Mouse (Mus musculus) cortical plate, adult 2 months (tissue): ENCODE measurements around the gene Smurf1. TPM values are rescaled to one million over a fixed set of nuclear protein-coding genes. Genes with fewer than 3 reads are reported as not detected.

ENCODE experiments used
- H3K27ac ChIP-seq: fragments of 200-500 bp; 2 replicates; pipeline ENCODE4 v1.5.1; 2012; ENCODE audit warnings: low read length, control low read depth, inconsistent platforms; ENCODE audit not compliant: insufficient read depth
- H3K4me1 ChIP-seq: fragments of 200-500 bp; 2 replicates; pipeline ENCODE4 v1.6.1; 2011; ENCODE audit warnings: low read length; ENCODE audit not compliant: control insufficient read depth, insufficient read depth
- H3K4me3 ChIP-seq: fragments of 200-500 bp; 2 replicates; pipeline ENCODE4 v1.5.1; 2011; ENCODE audit warnings: mild to moderate bottlenecking, low read length, control low read depth; ENCODE audit not compliant: insufficient read depth
- CTCF ChIP-seq: fragments of 200-500 bp; IDR thresholded peaks from 2 replicates; pipeline ENCODE4 v1.5.1; 2011; ENCODE audit warnings: mild to moderate bottlenecking, control low read depth, low read length; ENCODE audit not compliant: insufficient read depth; ENCODE audit errors: extremely low read depth
- POLR2A ChIP-seq: fragments of 200-500 bp; IDR thresholded peaks from 2 replicates; pipeline ENCODE4 v1.6.1; 2011; ENCODE audit warnings: mild to moderate bottlenecking, low read length, control low read depth; ENCODE audit not compliant: insufficient read depth; ENCODE audit errors: extremely low read depth
- polyA plus RNA-seq: library from polyadenylated mRNA; depleted of rRNA; stranded (reverse); fragments of >200 nt; gene quantifications from 2 replicates; pipeline ENCODE4 v1.2.3, GENCODE M21; 2012

Gene Smurf1
- polyA plus RNA-seq, 1 experiment = 33.8 TPM

DNA sequence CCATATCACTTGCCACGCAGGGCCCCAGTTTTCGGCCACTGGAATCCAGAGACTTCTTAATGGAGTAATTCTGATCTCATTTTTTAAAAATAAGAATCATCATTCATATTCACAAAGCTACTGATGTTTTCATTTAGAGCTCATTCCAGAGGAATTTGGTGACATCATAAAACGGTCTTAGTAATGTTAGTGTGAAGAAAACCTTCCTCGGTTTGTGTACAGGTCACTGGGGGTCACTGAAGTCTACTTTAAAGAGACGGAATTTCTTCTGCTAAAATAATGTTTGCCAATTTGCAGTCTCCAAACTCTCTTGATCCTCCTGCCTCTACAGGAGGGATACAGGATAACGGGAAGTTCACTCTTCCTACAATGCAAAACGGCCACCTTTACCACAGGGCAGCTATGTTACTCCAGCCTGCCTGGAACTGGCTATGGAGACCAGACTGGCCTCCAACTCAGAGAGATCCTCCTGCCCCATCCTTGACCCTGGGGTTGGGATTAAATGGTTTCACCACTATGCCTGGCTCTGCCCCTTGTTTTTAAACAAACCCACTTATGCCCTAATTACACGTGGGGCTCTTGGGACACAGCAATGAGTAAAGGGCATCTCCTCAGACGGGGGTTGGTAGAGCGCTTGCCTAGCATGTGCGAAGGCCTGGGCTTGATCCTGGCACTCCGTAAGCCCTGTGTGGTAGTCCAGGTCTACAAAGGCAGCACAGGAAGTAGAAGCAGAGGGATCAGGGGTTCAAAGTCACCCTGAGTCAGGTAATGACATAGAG lies 61.1 kb downstream of the Smurf1 start:
- TF ChIP-seq POLR2A (no peak), CTCF (no peak)
- Histone ChIP-seq H3K27ac (no peak overlapping the region), H3K4me3 (no peak overlapping the region), H3K4me1 (no peaks in the 10 kb centered on the region)

- Histone ChIP-seq H3K4me1 (no peaks in the 10 kb centered on the region), H3K27ac (no peak overlapping the region), H3K4me3 (no peak overlapping the region)
- no peak for TF ChIP-seq CTCF
- no peak for TF ChIP-seq POLR2A
Measured at GRCm38 (mm10) chr5:144901791-144902190, 63.9 kb downstream of the Smurf1 start.

DNA sequence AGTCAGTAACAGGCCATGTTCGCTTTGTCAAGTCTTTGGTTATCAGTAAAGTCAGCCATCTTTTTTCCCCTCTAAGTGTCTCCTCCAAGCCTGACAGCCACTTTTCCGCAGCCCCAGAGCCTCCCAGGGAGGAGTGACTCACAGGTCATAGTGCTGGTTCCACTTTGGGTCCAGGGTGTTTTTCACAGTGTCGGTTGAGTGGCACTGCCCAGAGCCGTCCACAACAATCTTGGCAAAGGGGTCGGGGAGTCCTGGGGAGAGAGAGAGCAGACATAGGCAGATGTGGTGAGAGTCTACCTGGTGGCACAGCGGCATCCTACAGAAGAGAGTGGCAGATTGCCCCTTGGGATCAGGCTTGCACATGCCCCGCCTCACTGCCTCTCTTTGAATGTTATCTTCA lies 64.6 kb downstream of the Smurf1 start:
- TF ChIP-seq CTCF (no peak), POLR2A (no peak)
- no peaks in the 10 kb centered on the region for H3K4me1 ChIP-seq
- H3K27ac ChIP-seq = no peak overlapping the region
- no peak overlapping the region for H3K4me3 ChIP-seq

- Histone ChIP-seq H3K4me1 (no peaks in the 10 kb centered on the region), H3K4me3 (no peak overlapping the region), H3K27ac (no peak overlapping the region)
- TF ChIP-seq CTCF = no peak
- TF ChIP-seq POLR2A = no peak
Measured at GRCm38 (mm10) chr5:144898448-144899052, 67.1 kb downstream of the Smurf1 start.

- Histone ChIP-seq H3K4me1 (no peaks in the 10 kb centered on the region), H3K27ac (no peak overlapping the region), H3K4me3 (no peak overlapping the region)
- no peak for TF ChIP-seq CTCF
Measured at GRCm38 (mm10) chr5:144897881-144898280, 67.8 kb downstream of the Smurf1 start.

GRCm38 (mm10) chr5:144891276-144891675 lies 74.4 kb downstream of the Smurf1 start:
- Histone ChIP-seq H3K4me1 (no peaks in the 10 kb centered on the region), H3K4me3 (no peak overlapping the region), H3K27ac (no peak overlapping the region)
- TF ChIP-seq POLR2A = no peak
- no peak for TF ChIP-seq CTCF

DNA sequence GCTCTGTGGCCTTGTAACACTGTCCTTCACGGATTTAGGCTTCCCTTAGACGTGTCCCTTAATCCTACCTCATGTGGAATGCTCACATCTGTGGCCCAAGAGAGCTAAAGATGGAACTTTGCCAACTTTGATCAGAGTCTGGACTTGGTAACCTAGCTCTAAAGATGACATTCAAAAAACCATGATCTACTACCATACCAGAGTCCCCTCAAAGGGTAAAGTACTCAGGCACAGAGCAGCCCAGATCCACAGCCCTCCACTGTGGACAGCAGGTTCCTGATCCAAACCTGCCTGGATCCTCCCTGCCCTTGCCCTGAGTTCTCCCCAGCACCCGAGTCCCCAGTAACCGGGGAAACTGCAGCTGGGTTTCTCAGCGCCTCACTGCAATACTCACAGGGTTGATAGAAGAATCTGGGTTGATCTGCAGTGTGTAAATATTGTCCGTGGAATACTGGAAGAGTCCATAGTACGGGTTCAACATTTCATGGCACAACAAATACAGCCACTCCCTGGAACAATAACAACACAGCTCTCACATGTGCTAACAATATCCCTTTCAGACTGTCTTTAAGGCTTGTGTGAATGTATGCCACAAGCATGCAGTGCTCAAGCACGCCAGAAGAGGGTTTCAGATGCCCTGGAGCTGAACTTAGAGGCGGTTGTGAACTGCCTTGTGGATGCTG lies 79.5 kb downstream of the Smurf1 start:
- no peak overlapping the region for H3K4me3 ChIP-seq
- H3K27ac ChIP-seq = no peak overlapping the region
- TF ChIP-seq POLR2A = no peak
- no peak for TF ChIP-seq CTCF
- H3K4me1 ChIP-seq = no peaks in the 10 kb centered on the region

- no peaks in the 10 kb centered on the region for H3K4me1 ChIP-seq
- TF ChIP-seq POLR2A (no peak), CTCF (peak; percentile 63)
- H3K27ac ChIP-seq = no peak overlapping the region
- H3K4me3 ChIP-seq = no peak overlapping the region
Measured at GRCm38 (mm10) chr5:144884629-144885217, 80.9 kb downstream of the Smurf1 start.

- Histone ChIP-seq H3K4me3 (no peak overlapping the region), H3K4me1 (no peaks in the 10 kb centered on the region), H3K27ac (peak overlapping the region; percentile 48; the same call in 1 of the 2 replicates)
- TF ChIP-seq CTCF (no peak), POLR2A (no peak)
Measured at GRCm38 (mm10) chr5:144881670-144882399, 83.8 kb downstream of the Smurf1 start.
